ENCODE assay signal across 27 mouse cellular contexts in the genomic region with DNA sequence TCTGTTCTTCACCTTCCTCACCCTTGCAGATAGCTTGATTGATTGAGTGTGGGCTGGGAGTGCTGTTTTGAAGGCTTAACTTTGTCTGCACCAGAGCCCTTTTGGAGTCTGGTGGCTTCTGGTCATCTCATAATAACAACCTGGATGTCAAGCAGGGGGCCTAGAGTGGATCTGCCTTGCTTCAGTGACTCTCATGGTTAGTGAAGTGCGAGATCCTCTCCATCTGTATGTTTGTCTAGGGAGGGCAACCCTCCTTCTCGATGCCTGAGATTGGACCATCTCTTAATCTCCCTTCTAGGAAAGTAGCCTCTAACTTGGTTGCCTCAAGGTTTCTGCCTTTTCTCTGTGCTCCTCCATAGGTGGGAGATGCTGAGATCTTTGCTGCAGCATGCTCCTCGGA.
DNase-seq lines count a peak whose midpoint lies in the region; ATAC-seq and TF ChIP-seq lines count a peak whose summit lies in the region.
"Had no signal": no experiment of that assay in that cellular context is flagged by ENCODE, and none has a peak within 500 bp of the region (broad histone marks: within the 10 kb centered on the region; RNA-seq: fewer than 3 reads in every experiment).

No protein-coding gene starts in this region.

- peak; percentile 83; the same call in 1 of the 2 replicates for ATAC-seq in kidney, embryonic 14.5 days (ENCODE audit: low FRiP score, low TSS enrichment)
- no peak for ATAC-seq in kidney, postnatal 0 days (replicated peaks; ENCODE audit: low FRiP score, low read depth)
- ATAC-seq in lung, embryonic 16.5 days (ENCODE audit: low read depth) = no peak
- ATAC-seq: forebrain, embryonic 13.5 days; forebrain, embryonic 16.5 days; hindbrain, embryonic 16.5 days; Patski had no signal

- no peak overlapping the region for H3K9ac ChIP-seq in kidney, embryonic 14.5 days (ENCODE audit: low read depth, low read length)
- no peak overlapping the region for H3K9ac ChIP-seq in kidney, postnatal 0 days (ENCODE audit: low read depth, low read length)
- H3K9ac ChIP-seq in lung, embryonic 16.5 days (ENCODE audit: low read length) = no peak overlapping the region
- H3K9ac ChIP-seq: forebrain, embryonic 13.5 days; heart, embryonic 12.5 days; heart, embryonic 15.5 days; hindbrain, embryonic 13.5 days had no signal

- H3K27ac ChIP-seq in kidney, embryonic 14.5 days (ENCODE audit: low read depth, low read length) = no peak overlapping the region
- no peak overlapping the region for H3K27ac ChIP-seq in kidney, postnatal 0 days
- peak overlapping the region; percentile 84 for H3K27ac ChIP-seq in lung, embryonic 16.5 days (ENCODE audit: low read length)
- H3K27ac ChIP-seq: forebrain, embryonic 10.5 days; forebrain, embryonic 13.5 days; heart, embryonic 15.5 days; hindbrain, embryonic 10.5 days; hindbrain, embryonic 13.5 days had no signal

- H3K4me1 ChIP-seq in kidney, embryonic 14.5 days (ENCODE audit: control insufficient read depth, insufficient read depth, low read length) = no peaks in the 10 kb centered on the region
- H3K4me1 ChIP-seq in kidney, postnatal 0 days (replicated peaks; ENCODE audit: insufficient read depth, low read length) = no peaks in the 10 kb centered on the region
- peaks cover 5% of the 10 kb centered on the region; the same call in 1 of the 2 replicates for H3K4me1 ChIP-seq in lung, embryonic 16.5 days (replicated peaks; ENCODE audit: control insufficient read depth, insufficient read depth, low read length)
- H3K4me1 ChIP-seq: forebrain, embryonic 13.5 days; heart, embryonic 12.5 days; heart, embryonic 15.5 days; hindbrain, embryonic 10.5 days; hindbrain, embryonic 13.5 days had no signal

- H3K9me3 ChIP-seq in kidney, embryonic 14.5 days (ENCODE audit: control insufficient read depth, low read length) = no peaks in the 10 kb centered on the region
- H3K9me3 ChIP-seq in kidney, postnatal 0 days (replicated peaks; ENCODE audit: low read length) = no peaks in the 10 kb centered on the region
- H3K9me3 ChIP-seq in lung, embryonic 16.5 days (ENCODE audit: control insufficient read depth, low read length) = no peaks in the 10 kb centered on the region
- H3K9me3 ChIP-seq: forebrain, embryonic 10.5 days; forebrain, embryonic 13.5 days; G1E; heart, embryonic 15.5 days; hindbrain, embryonic 10.5 days; hindbrain, embryonic 13.5 days had no signal

- no peak for TF ChIP-seq CTCF in kidney, postnatal 0 days (IDR thresholded peaks at IDR 0.05; ENCODE audit: low read depth)

- DNase-seq in kidney, adult 9 months = no peak
- peak; percentile 33 for DNase-seq in kidney, postnatal 0 days (ENCODE audit: low spot score)
- DNase-seq in kidney, postnatal 4 days = no peak
- no peak for DNase-seq in lung, adult 18-20 months
- DNase-seq: adrenal gland, postnatal 10 days; adrenal gland, postnatal 36 days; B cell, adult 2 months; cerebellum, adult 18-20 months; cerebellum, adult 9-10 months; cerebellum, postnatal 14 days; gastrocnemius, postnatal 10 days; gastrocnemius, postnatal 36 days; heart, postnatal 10 days; heart, postnatal 36 days had no signal

- H3K4me3 ChIP-seq in kidney, embryonic 14.5 days (ENCODE audit: low read length) = no peak overlapping the region
- H3K4me3 ChIP-seq in kidney, postnatal 0 days (replicated peaks; ENCODE audit: low read depth, low read length) = no peak overlapping the region
- no peak overlapping the region for H3K4me3 ChIP-seq in lung, embryonic 16.5 days (ENCODE audit: low read length)
- H3K4me3 ChIP-seq: forebrain, embryonic 10.5 days; forebrain, embryonic 13.5 days; heart, embryonic 12.5 days; heart, embryonic 15.5 days; hindbrain, embryonic 10.5 days; hindbrain, embryonic 13.5 days had no signal

- no peak overlapping the region for H3K4me2 ChIP-seq in kidney, embryonic 14.5 days (replicated peaks; ENCODE audit: low read depth, low read length)
- no peak overlapping the region for H3K4me2 ChIP-seq in kidney, postnatal 0 days (ENCODE audit: low read length)
- H3K4me2 ChIP-seq in lung, embryonic 16.5 days (ENCODE audit: low read depth, low read length) = no peak overlapping the region
- H3K4me2 ChIP-seq: forebrain, embryonic 13.5 days; heart, embryonic 12.5 days; heart, embryonic 15.5 days; hindbrain, embryonic 13.5 days had no signal

- WGBS in kidney, embryonic 14.5 days = 29% methylated on average over 3 of the region's 3 CpGs
- 28% methylated on average over 3 of the region's 3 CpGs for WGBS in kidney, postnatal 0 days
- WGBS in lung, embryonic 16.5 days = 44% methylated on average over 3 of the region's 3 CpGs

- H3K36me3 ChIP-seq in kidney, embryonic 14.5 days (ENCODE audit: control insufficient read depth, insufficient read depth, low read length) = no peaks in the 10 kb centered on the region
- H3K36me3 ChIP-seq in kidney, postnatal 0 days (ENCODE audit: insufficient read depth, low read length) = no peaks in the 10 kb centered on the region
- no peaks in the 10 kb centered on the region for H3K36me3 ChIP-seq in lung, embryonic 16.5 days (ENCODE audit: control insufficient read depth, insufficient read depth, low read length)
- H3K36me3 ChIP-seq: forebrain, embryonic 10.5 days; G1E; heart, embryonic 12.5 days; heart, embryonic 15.5 days; hindbrain, embryonic 10.5 days; hindbrain, embryonic 13.5 days had no signal

- H3K27me3 ChIP-seq in kidney, embryonic 14.5 days (ENCODE audit: control insufficient read depth, insufficient read depth, low read length) = no peaks in the 10 kb centered on the region
- no peaks in the 10 kb centered on the region for H3K27me3 ChIP-seq in kidney, postnatal 0 days (ENCODE audit: insufficient read depth, low read length)
- H3K27me3 ChIP-seq in lung, embryonic 16.5 days (ENCODE audit: control insufficient read depth, insufficient read depth, low read depth, low read length) = no peaks in the 10 kb centered on the region
- H3K27me3 ChIP-seq: CH12.LX; forebrain, embryonic 13.5 days; heart, embryonic 12.5 days; heart, embryonic 15.5 days; hindbrain, embryonic 13.5 days; Patski had no signal
